Mouse (Mus musculus) right cerebral cortex, postnatal 10 days (tissue): ENCODE measurements around the gene Ccsap.
A peak's percentile ranks its signal among the peaks of the same experiment; 100 is the strongest.
"Not testable (repeated sequence)": the region's sequence is repeated elsewhere in the genome, so short reads cannot be mapped to it uniquely, and the experiment has no call there.

ENCODE experiments used
- DNase-seq, 2 experiments: peaks; one replicate each; pipeline ENCODE4 v3.0.0; 2021; ENCODE audit warnings: low spot score in 2 of 2

The Ccsap gene

DNA sequence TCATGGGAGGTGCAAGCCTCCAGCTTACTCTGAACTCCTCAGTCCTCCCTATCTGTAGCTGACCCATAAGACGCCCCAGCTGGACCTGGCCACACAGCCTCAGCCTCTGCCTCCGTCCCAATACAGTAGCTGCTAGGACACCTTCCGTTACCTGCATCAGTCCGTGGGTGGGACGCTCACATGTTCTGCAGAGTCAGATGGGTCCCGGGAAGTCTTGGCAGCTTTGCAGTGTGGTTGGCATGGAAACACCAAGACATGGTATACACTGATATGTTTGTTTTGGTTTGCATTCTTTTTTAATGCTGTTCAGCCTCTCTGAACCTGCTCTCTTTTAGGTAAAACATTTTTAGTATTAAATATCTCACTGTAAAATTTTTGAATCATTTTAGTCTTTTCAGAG lies 23.7 kb downstream of the Ccsap start:
- peak; percentile 75 to 80 for DNase-seq

DNA sequence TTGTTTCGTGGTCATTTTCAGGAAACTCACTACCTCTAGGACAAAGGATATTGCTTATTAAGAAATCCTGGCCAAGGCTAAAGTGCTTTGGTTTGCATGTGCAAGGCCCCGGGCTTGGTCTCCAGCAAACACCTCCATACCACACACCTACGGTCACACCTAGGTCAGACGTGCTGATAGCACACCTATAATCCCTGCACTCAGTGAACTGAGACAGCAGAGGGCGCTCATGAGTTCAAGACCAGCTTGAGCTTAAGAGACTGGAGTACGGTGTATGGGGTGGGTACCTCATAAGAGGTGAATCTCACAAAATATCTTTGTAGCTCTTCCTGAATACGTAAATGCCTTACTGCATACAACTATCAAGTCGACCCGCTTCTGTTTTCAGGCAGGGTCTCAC lies 24.6 kb downstream of the Ccsap start:
- DNase-seq: peak; percentile 75 to 77

DNA sequence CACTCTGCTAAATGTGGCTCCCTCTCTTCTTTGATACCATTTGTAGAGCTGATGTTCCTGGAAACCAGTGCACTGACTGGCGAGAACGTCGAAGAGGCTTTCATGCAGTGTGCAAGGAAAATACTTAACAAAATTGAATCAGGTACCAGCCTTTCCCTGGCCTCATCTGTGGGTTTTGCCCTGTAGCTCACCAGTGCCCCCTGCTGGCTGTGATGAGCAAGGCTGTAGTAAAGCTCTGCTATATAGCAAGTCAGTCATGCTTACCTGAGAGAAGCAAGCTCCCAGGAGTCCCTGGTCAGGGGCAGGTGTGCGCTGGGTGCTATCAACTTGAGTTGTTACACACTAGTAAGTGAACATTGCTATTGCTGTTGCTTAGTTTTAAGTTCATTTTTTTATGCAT lies 27.3 kb downstream of the Ccsap start:
- DNase-seq: peak in 1 of 2 experiments; percentile 53

DNA sequence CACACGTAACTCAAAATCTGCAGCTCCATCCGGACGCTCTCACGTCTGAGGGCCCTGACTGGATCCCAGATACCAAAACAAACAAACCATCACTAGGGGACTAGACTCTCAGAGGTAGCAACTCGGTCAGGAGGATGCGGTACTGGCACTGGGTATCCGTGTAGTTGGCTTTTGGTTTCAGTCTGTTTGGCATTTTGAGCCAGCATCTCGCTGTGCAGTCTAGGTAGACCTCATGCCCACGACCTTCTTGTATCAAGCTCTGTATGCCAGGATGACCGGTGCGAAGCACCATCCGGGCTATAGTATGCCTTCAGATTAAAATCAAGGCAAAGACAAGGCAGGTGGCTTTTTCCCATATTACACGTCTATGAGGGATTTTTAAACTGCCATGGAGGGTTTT lies 32.5 kb downstream of the Ccsap start:
- no peak for DNase-seq

DNA sequence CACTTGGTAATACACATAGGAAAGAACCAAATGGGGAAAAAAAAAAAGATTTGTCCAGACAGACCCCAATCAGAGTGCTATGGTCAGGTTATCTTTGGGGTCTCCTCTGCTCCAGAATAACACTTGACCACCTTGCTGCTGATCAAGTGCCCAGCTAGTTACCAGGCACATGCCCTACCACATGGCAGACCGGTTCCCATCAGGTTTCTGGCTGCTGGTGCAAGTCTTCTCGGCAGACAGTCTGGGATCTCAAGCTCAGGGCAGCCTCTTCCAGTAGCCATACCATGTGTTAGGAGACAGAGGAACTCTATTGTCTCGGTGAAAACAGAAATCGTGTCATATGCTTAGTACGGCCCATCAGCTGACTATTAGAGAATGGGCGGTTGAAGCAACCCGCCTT lies 33.3 kb downstream of the Ccsap start:
- no peak for DNase-seq

DNA sequence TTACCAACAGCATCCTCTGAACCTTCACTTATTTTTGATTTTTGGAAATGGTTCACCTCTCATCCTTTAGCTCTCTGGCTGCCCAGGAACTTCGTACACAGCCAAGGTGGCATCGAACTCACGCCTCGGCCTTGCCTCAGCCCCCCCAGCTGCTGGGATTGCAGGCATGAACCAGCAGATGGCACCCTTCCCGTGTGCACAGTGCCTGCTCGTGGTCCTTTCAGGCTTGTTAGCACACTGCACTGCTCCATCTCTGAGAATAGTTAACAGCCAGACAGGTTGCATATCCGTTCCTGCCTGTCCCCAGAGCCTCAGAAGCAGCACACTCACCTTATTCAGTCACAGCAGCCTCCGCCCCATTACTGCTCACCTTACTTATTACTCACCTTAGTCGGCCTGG lies 34.0 kb downstream of the Ccsap start:
- DNase-seq: no peak

DNA sequence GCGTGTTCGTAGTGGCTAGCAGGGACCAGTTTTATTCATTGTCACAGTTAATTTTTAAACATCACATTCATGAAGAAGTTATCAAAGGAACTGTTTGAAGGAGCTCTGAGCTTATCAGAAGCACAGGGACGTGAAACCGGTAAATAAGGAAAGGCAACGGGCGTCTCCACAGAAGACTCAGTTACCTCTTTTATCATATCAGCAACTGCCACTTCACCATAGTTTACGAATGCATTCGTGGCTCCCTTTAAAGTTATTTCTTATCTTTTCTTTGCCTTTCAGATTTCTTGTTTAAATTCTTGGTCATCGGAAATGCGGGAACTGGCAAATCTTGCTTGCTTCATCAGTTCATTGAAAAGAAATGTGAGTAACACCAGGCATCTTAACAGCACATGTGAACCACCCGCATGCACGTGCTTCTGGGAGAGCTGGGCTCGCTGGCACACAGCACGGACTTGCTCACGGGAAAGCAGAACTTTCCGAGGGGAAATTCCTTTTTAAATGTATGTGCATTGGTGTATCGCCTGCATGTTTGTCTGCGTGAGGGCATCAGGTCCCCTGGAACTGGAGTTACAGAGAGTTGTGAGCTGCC lies 36.4 kb downstream of the Ccsap start:
- DNase-seq: no peak

DNA sequence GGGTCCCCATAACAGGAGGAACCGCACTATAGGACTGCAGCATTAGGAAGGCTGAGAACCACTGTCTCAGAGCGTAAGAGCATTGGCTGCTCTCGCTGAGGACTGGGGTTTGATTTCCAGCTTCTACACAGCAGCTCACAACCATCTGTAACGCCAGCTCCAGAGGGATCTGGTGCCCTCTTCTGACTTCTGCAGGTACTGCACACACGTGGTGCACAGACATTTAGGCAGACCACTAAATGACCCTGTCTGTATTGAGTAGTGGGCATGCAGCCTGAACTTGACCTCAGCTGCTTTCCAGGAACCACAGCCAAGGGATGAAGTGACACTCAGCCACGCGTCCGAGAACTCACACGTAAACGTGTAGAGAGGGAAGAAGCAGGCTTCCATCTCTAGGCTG lies 36.9 kb downstream of the Ccsap start:
- no peak for DNase-seq

DNA sequence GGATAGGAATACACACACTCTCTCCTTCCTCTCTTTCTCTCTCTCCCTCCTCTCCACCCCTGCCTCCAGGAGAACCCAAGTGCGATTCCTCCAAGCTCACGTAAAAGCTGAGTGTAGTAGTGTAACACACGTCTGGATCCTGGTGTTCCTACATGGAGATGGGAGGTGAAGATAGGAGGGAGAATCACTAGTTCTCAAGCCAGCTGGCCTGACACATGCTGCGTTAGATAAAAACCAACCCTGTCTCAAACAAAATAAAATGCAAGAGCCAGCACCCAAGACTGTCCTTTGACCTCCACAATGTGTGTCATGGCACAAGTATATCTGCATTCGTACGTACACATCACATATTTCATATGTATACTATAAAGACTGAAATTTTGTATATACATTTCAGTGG lies 39.2 kb downstream of the Ccsap start:
- DNase-seq: no peak

DNA sequence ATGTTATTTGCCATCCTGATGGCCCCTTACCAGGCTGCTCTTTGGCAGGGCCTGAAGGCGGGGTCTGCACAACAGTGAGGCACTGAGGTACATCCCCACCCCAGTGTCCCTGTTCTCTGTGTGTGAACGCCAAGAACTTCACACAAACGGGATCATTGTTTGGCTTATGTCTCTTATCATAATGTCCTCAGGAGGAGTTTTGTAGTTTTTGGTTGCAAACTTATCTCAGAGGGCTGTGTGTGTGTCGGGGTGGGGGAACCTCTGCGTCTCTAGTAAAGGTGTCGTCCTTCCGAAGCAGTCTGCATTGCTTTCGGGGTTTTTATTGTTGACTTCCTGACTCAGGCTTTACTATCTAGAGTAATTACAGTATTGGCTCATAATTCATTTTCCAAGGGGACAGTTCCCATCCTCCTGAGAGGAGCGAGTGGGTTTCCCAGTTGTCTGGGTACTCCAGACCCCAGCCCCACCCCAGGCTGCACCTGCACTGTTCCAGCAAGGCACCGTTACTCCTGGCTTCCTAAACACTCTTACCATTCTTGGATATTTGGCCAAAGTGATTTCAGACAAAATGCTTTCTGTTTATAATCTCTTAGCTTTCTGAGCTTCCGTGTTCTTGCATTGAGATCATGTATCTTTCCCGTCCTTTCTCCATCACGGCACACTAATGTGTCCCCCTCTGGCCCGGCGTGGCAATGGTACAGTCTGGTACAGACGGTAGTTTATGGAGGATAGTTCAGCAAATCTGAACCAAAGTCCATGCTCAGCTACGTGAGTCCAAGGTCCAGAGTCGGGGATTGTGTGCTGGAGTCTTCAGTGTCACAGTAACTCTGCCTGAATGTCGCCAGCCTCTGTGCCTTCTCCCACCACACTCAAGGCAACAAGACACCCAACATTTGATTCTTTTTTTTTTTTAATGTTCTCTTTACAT lies 40.1 kb downstream of the Ccsap start:
- no peak for DNase-seq

DNA sequence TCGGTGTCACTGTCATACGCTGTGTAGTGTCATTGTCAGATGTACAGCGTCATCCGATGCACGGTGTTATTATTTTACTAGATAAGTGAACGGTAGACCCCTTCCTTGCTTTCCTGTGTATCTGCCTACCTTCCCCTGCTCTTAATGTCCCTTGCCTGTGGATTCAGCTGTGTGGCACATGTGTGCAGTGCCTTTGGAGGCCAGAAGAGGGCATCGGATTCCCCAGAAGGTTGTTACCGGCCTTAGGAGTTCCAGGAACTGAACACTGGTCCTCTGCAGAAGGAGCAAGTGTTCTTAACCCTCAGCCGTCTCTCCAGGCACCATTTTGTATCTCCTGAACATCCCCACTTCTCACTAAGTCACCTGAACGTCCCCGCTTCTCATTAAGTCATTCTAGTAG lies 42.3 kb downstream of the Ccsap start:
- DNase-seq: no peak

DNA sequence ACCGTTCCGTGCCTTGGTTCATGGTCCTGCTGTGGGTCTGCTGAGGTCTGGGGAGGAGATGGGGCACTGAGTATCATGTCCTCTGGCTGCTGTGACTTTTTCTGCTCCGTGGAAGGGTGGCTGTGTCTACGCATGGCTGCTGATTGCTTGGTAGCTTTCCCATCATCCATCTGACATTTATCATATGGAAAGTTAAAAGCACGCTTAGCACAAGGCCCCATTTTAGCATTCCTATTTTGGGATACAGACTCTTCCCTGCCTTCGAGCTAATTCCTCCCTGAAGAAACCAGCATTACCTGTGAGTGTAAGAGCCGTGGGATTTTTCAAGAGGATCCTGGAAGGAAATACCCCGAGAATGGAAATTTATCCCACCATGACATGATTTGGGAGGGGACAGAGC lies 43.1 kb downstream of the Ccsap start:
- no peak for DNase-seq

DNA sequence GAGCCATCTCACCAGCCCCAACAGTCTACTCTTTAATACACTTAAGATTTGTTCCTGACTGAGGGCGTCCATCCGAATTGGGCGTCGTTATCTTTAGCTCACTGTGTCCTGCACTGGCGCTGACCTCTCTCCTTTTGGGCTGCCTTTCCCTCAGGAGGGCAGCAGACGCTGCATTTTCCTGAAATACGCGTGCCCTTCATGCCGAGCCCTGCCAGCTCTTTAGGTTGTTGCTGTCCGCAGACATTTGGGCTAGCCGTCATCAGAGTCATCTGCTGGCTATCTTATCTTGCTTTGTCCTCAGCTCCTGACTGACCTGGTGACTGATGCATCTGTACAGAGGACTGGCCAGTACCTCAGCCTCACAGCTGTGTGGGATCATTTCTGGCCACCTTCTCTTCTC lies 44.7 kb downstream of the Ccsap start:
- DNase-seq: no peak

DNA sequence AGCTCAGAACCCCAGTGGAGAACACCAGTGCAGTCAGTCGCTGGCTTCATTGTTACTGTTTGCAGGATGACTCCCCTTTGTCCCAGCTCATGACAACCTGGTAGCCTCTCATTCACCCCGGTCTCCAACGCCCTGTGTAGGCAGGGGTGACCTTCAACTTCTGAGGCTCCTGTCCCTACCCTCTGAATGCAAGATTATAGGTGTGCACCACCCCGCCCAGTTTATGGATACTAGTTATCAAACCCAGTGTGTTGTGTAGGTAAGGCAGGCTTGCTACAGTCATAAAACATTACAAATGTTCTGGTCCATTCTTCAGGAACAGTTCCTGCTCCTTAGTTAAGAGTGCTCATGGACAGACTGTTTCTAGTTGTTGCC lies 46.1 kb downstream of the Ccsap start:
- DNase-seq: no peak

DNA sequence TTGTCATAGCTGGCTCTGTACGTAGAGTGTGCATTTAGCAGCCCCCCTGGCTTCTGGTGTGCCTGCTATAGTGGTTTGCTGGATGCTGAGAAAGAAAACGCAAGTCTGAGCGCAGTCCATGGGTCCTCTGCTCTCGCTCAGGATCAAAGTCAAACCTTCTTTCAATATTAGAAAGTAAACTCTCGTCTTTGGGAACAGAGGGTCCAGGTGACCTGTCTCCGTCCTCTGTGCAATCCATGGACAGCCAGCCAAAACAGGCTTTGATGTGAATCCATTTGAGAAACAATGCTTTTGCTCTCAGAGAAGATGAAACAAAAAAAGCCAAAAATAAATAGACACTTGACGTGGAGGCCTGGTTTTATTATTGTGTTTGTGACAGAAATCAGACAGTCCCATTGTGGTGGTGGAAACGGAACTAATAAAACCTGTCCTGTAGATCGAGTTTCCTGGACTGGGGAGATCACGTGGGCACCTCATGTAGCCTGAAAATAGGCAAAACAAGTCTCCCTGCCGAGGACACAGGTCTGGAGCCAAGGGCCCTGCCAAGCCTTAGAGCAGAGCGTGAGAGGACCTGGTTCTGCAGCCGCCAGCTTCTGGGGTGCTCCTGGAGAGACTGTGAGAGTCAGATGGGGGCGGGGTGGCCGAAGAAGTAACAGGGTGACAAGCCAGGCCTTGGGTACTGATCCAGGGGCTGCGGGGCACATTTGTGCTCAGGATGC lies 46.7 kb downstream of the Ccsap start:
- DNase-seq: no peak

DNA sequence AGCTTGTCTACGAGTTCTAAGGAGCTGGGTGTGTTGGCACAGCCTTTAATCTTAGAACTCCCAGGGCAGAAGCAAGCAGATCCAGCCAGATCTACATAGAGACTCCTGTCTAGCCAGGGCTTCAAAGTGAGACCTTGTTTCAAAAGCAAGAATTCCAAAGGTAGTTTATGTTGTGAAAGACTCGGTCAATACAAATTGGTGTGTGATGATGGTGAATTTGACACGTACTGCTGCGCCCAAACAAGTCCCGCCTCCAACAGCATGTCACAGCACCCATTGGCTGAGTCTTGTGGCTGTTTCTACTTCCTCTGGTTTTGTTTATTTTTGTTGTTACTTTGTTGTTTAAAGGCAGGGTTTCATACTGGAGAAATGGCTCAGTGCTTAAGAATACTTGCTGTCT lies 47.8 kb downstream of the Ccsap start:
- DNase-seq: no peak

DNA sequence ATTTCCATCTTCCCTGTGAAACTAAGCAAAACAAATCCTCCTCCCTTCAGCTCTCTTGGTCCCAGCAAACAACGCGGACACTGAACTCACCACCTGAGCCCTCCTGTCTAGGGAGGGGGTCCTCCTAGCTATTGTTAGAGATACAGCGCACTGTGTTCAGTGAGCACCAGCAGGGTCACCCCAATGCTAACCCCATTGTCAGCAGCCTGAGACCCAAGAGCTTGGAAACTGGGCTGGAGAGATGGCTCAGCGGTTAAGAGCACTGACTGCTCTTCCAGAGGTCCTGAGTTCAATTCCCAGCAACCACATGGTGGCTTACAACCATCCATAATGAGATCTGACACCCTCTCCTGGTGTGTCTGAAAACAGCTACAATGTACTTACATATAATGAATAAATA lies 50.7 kb downstream of the Ccsap start:
- not testable (repeated sequence) for DNase-seq

DNA sequence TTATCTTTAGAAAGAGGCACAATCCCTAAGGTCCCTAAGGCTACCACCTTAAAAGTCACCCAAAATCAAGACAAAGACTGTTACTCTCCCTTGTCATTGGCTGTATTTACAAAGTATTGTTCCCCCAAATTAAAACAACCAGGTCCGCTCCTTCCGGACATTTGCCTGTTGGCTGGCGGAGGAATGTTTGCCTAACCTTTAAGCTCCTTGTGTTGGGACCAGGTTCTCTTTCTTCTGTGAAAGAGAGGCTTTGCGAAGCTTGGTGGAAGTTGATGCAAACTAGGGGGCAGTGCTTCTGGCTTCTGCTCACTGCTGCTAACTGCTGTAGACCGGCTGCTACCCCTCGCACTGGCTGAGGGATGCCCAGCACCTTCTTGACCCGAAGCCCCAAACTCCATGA lies 51.3 kb downstream of the Ccsap start:
- DNase-seq: no peak

DNA sequence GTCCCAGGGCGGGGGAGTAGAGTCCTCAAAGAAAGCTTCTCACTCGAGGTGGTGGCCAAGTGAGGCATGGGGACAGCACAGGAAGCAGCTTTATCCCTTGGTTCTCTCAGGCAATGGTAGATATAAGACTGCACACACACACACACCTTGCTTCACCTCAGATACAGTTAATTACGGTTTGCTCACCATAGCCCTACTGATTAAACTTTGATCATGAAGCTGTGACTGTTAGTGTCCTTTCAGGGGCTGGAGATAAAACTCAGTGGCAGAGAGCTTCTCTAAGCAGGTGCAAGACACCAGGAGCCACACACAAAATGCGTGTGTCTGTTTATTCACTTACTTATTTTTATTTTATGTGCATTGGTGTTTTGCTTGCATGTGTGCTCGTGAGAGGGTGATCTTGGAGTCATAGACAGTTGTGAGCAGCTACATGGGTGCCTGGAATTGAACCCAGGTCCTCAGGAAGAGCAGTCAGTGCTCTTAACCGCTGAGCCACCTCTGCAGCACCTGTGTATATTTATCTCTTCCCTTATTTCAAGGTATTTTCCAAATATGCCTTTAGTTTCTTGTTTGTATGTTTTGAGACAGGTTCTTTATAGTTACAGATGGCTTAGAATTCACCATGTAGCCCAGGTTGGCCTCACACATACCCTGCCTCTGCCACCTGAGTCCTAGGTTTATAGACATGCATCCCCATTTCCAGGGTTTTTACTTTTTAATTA lies 52.0 kb downstream of the Ccsap start:
- DNase-seq: no peak

DNA sequence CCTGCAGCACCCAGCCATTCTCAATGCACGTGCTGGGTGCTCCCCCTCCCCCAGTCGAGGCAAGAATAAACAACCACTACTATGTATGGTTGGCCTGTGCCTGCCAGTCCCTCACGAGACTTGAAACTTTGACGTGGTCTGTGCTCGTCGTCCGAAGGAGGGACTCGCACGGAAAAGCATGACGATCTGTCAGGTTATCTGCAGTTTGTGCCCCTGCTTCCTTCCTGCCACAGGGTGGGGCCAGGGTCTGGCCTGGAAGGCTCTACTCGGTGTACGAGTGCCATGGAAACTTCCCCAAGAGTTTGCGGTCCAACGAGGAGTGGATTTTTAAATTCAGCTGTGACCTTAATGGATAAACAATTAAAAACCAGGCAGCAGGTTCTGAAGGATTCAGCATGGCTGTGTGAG lies 53.0 kb downstream of the Ccsap start:
- peak in 1 of 2 experiments; percentile 64 for DNase-seq

DNA sequence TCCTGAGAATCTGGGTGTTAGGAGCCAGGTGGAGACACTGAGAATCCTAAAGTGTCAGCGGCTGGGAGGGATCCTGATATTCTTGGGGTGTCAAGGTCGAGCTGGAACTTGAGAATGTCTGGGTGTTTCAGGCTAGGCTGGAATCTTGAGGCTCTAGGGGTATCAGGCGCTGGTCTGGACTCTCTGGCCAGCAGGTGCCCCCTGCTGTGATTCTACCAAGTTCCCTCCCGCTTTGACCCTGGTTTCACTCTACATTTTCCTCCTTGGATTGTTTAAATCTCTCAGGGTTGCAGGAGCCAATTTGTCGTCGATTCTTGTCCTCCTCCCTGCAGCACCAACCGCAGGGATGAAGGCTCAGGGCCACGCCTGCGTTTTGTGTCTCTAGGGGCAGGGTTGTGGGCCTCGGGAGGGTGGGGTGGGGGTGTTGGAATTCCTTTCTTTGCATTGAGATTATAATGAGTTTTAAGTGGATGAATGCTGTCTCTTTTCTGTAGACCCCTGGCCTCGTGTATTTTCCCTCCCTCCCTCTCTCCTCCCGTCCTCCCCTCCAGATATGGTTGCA lies 53.6 kb downstream of the Ccsap start:
- no peak for DNase-seq
